Mouse (Mus musculus): ENCODE results near the gene Zfp644. TPM values are rescaled to one million over a fixed set of nuclear protein-coding genes. Genes with fewer than 3 reads are reported as not detected.

Gene Zfp644
- polyA plus RNA-seq, 1 experiment from 2014 or later = 106 TPM

- no peak overlapping the region for H3K9ac ChIP-seq (ENCODE audit: low read length)
Observed at GRCm38 (mm10) chr5:106649995-106650394, 47.1 kb downstream of the Zfp644 start.

GRCm38 (mm10) chr5:106649441-106649840 lies 47.6 kb downstream of the Zfp644 start:
- Histone ChIP-seq H3K4me2 (ENCODE audit: low read length) (no peak overlapping the region), H3K9me3 (replicated peaks; ENCODE audit: control insufficient read depth, low read length) (no peaks in the 10 kb centered on the region), H3K4me1 (ENCODE audit: control insufficient read depth, insufficient read depth, low read length) (no peaks in the 10 kb centered on the region), H3K4me3 (ENCODE audit: low read depth, low read length) (no peak overlapping the region), H3K36me3 (ENCODE audit: control insufficient read depth, insufficient read depth, low read length) (0 out of 2 replicates have a peak, but pooled peaks cover 4% of the 10 kb centered on the region), H3K9ac (ENCODE audit: low read length) (no peak overlapping the region), H3K27me3 (replicated peaks; ENCODE audit: control insufficient read depth, insufficient read depth, low read length) (no peaks in the 10 kb centered on the region), H3K27ac (ENCODE audit: low read depth, low read length) (no peak overlapping the region)
- ATAC-seq (no peak), DNase-seq (ENCODE audit: low spot score) (peak; percentile 64)

More at GRCm38 (mm10) chr5:106649995-106650394, 47.1 kb downstream of the Zfp644 start:
- Histone ChIP-seq H3K27me3 (replicated peaks; ENCODE audit: control insufficient read depth, insufficient read depth, low read length) (no peaks in the 10 kb centered on the region), H3K4me2 (ENCODE audit: low read length) (no peak overlapping the region), H3K4me1 (ENCODE audit: control insufficient read depth, insufficient read depth, low read length) (no peaks in the 10 kb centered on the region), H3K9me3 (replicated peaks; ENCODE audit: control insufficient read depth, low read length) (no peaks in the 10 kb centered on the region), H3K36me3 (ENCODE audit: control insufficient read depth, insufficient read depth, low read length) (no peaks in the 10 kb centered on the region), H3K27ac (ENCODE audit: low read depth, low read length) (no peak overlapping the region), H3K4me3 (ENCODE audit: low read depth, low read length) (no peak overlapping the region)
- ATAC-seq (no peak), DNase-seq (ENCODE audit: low spot score) (no peak)

GRCm38 (mm10) chr5:106643434-106643833 lies 53.7 kb downstream of the Zfp644 start:
- Histone ChIP-seq H3K4me2 (ENCODE audit: low read length) (no peak overlapping the region), H3K9ac (ENCODE audit: low read length) (no peak overlapping the region), H3K36me3 (ENCODE audit: control insufficient read depth, insufficient read depth, low read length) (peaks cover 6% of the 10 kb centered on the region; the same call in 1 of the 2 replicates), H3K27ac (ENCODE audit: low read depth, low read length) (no peak overlapping the region), H3K4me1 (ENCODE audit: control insufficient read depth, insufficient read depth, low read length) (no peaks in the 10 kb centered on the region; the same call in 1 of the 2 replicates), H3K4me3 (ENCODE audit: low read depth, low read length) (no peak overlapping the region), H3K27me3 (replicated peaks; ENCODE audit: control insufficient read depth, insufficient read depth, low read length) (no peaks in the 10 kb centered on the region), H3K9me3 (replicated peaks; ENCODE audit: control insufficient read depth, low read length) (no peaks in the 10 kb centered on the region)
- ATAC-seq (no peak), DNase-seq (ENCODE audit: low spot score) (no peak)
- 92% methylated on average over 4 of the region's 4 CpGs for WGBS

- ATAC-seq (peak; percentile 57; the same call in 1 of the 2 replicates), DNase-seq (ENCODE audit: low spot score) (peak; percentile 54)
- Histone ChIP-seq H3K4me3 (ENCODE audit: low read depth, low read length) (no peak overlapping the region), H3K36me3 (ENCODE audit: control insufficient read depth, insufficient read depth, low read length) (peaks cover 19% of the 10 kb centered on the region), H3K4me1 (ENCODE audit: control insufficient read depth, insufficient read depth, low read length) (peaks cover 3% of the 10 kb centered on the region; the same call in 1 of the 2 replicates), H3K9me3 (replicated peaks; ENCODE audit: control insufficient read depth, low read length) (no peaks in the 10 kb centered on the region), H3K27ac (ENCODE audit: low read depth, low read length) (no peak overlapping the region), H3K9ac (ENCODE audit: low read length) (no peak overlapping the region), H3K4me2 (ENCODE audit: low read length) (no peak overlapping the region), H3K27me3 (replicated peaks; ENCODE audit: control insufficient read depth, insufficient read depth, low read length) (no peaks in the 10 kb centered on the region)
- 59% methylated on average over 3 of the region's 3 CpGs for WGBS
Observed at GRCm38 (mm10) chr5:106641876-106642275, 55.2 kb downstream of the Zfp644 start.

- DNase-seq (ENCODE audit: low spot score) (peak; percentile 80), ATAC-seq (peak; percentile 85)
- Histone ChIP-seq H3K4me1 (ENCODE audit: control insufficient read depth, insufficient read depth, low read length) (peaks cover 3% of the 10 kb centered on the region; the same call in 1 of the 2 replicates), H3K36me3 (ENCODE audit: control insufficient read depth, insufficient read depth, low read length) (peaks cover 35% of the 10 kb centered on the region), H3K9me3 (replicated peaks; ENCODE audit: control insufficient read depth, low read length) (no peaks in the 10 kb centered on the region), H3K27me3 (replicated peaks; ENCODE audit: control insufficient read depth, insufficient read depth, low read length) (no peaks in the 10 kb centered on the region), H3K9ac (ENCODE audit: low read length) (no peak overlapping the region), H3K4me3 (ENCODE audit: low read depth, low read length) (no peak overlapping the region), H3K4me2 (ENCODE audit: low read length) (no peak overlapping the region), H3K27ac (ENCODE audit: low read depth, low read length) (no peak overlapping the region)
- WGBS = 24% methylated on average over 5 of the region's 5 CpGs
Observed at GRCm38 (mm10) chr5:106640235-106640809, 56.8 kb downstream of the Zfp644 start.

- ATAC-seq (no peak), DNase-seq (ENCODE audit: low spot score) (no peak)
- Histone ChIP-seq H3K9me3 (replicated peaks; ENCODE audit: control insufficient read depth, low read length) (no peaks in the 10 kb centered on the region), H3K27ac (ENCODE audit: low read depth, low read length) (no peak overlapping the region), H3K27me3 (replicated peaks; ENCODE audit: control insufficient read depth, insufficient read depth, low read length) (no peaks in the 10 kb centered on the region), H3K4me3 (ENCODE audit: low read depth, low read length) (no peak overlapping the region), H3K36me3 (ENCODE audit: control insufficient read depth, insufficient read depth, low read length) (peaks cover 40% of the 10 kb centered on the region), H3K4me1 (ENCODE audit: control insufficient read depth, insufficient read depth, low read length) (peaks cover 3% of the 10 kb centered on the region; the same call in 1 of the 2 replicates), H3K4me2 (ENCODE audit: low read length) (no peak overlapping the region), H3K9ac (ENCODE audit: low read length) (no peak overlapping the region)
- WGBS = 89% methylated on average over 2 of the region's 2 CpGs
Observed at GRCm38 (mm10) chr5:106639627-106640026, 57.5 kb downstream of the Zfp644 start.

- peaks cover 3% of the 10 kb centered on the region; the same call in 1 of the 2 replicates for H3K4me1 ChIP-seq (ENCODE audit: control insufficient read depth, insufficient read depth, low read length)
- no peak overlapping the region for H3K9ac ChIP-seq (ENCODE audit: low read length)
- no peak overlapping the region for H3K27ac ChIP-seq (ENCODE audit: low read depth, low read length)
- H3K27me3 ChIP-seq (replicated peaks; ENCODE audit: control insufficient read depth, insufficient read depth, low read length) = no peaks in the 10 kb centered on the region
- ATAC-seq (no peak), DNase-seq (ENCODE audit: low spot score) (no peak)
- H3K4me2 ChIP-seq (ENCODE audit: low read length) = no peak overlapping the region
- no peak overlapping the region for H3K4me3 ChIP-seq (ENCODE audit: low read depth, low read length)
- 94% methylated on average over 13 of the region's 13 CpGs for WGBS
- no peaks in the 10 kb centered on the region for H3K9me3 ChIP-seq (replicated peaks; ENCODE audit: control insufficient read depth, low read length)
- H3K36me3 ChIP-seq (ENCODE audit: control insufficient read depth, insufficient read depth, low read length) = peaks cover 43% of the 10 kb centered on the region
Observed at GRCm38 (mm10) chr5:106636423-106636946, 60.6 kb downstream of the Zfp644 start.

- H3K9ac ChIP-seq (ENCODE audit: low read length) = no peak overlapping the region
- H3K4me2 ChIP-seq (ENCODE audit: low read length) = no peak overlapping the region
- H3K4me3 ChIP-seq (ENCODE audit: low read depth, low read length) = no peak overlapping the region
- no peaks in the 10 kb centered on the region for H3K27me3 ChIP-seq (replicated peaks; ENCODE audit: control insufficient read depth, insufficient read depth, low read length)
- H3K27ac ChIP-seq (ENCODE audit: low read depth, low read length) = no peak overlapping the region
- DNase-seq (ENCODE audit: low spot score) (no peak), ATAC-seq (no peak)
- H3K36me3 ChIP-seq (ENCODE audit: control insufficient read depth, insufficient read depth, low read length) = peaks cover 5% of the 10 kb centered on the region; the same call in 1 of the 2 replicates
- no peaks in the 10 kb centered on the region for H3K9me3 ChIP-seq (replicated peaks; ENCODE audit: control insufficient read depth, low read length)
- no peaks in the 10 kb centered on the region; the same call in 1 of the 2 replicates for H3K4me1 ChIP-seq (ENCODE audit: control insufficient read depth, insufficient read depth, low read length)
- WGBS = 80% methylated on average over 8 of the region's 8 CpGs
Observed at GRCm38 (mm10) chr5:106628369-106629149, 68.5 kb downstream of the Zfp644 start.

GRCm38 (mm10) chr5:106623337-106623736 lies 73.8 kb downstream of the Zfp644 start:
- H3K27me3 ChIP-seq (replicated peaks; ENCODE audit: control insufficient read depth, insufficient read depth, low read length) = no peaks in the 10 kb centered on the region
- H3K4me3 ChIP-seq (ENCODE audit: low read depth, low read length) = no peak overlapping the region
- H3K36me3 ChIP-seq (ENCODE audit: control insufficient read depth, insufficient read depth, low read length) = peaks cover 22% of the 10 kb centered on the region; the same call in 1 of the 2 replicates
- 98% methylated on average over 4 of the region's 4 CpGs for WGBS
- no peak overlapping the region for H3K4me2 ChIP-seq (ENCODE audit: low read length)
- H3K4me1 ChIP-seq (ENCODE audit: control insufficient read depth, insufficient read depth, low read length) = no peaks in the 10 kb centered on the region; the same call in 1 of the 2 replicates
- no peak for ATAC-seq
- H3K9me3 ChIP-seq (replicated peaks; ENCODE audit: control insufficient read depth, low read length) = no peaks in the 10 kb centered on the region
- no peak overlapping the region for H3K9ac ChIP-seq (ENCODE audit: low read length)
- H3K27ac ChIP-seq (ENCODE audit: low read depth, low read length) = no peak overlapping the region
- no peak for DNase-seq (ENCODE audit: low spot score)

All from forebrain, embryonic 14.5 days (tissue).